Mouse (Mus musculus): Measurements from ENCODE around the gene Polrmt.

Polrmt gene

DNA sequence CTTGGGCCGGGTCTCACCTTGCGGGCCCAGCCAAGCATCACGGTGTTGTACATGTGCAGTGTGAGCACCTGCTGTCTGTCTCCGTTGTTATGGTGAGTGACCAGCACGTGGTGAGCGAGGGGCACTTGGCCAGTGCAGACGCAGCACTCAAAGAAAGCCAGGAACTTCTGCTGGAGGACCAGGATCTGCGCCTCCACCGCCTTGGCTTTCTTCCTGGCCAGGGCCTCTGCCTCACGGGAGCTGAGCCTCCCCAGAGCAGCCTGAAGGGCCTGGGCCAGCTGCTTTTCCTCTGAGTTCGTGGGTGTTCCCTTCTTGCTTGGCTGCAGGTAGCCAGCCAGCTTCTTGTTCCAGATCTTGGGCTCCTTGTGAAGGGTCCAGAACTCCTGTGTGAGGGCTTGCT lies 3.2 kb downstream of the Polrmt start:
- no peak for DNase-seq (ENCODE audit: low read depth)

DNA sequence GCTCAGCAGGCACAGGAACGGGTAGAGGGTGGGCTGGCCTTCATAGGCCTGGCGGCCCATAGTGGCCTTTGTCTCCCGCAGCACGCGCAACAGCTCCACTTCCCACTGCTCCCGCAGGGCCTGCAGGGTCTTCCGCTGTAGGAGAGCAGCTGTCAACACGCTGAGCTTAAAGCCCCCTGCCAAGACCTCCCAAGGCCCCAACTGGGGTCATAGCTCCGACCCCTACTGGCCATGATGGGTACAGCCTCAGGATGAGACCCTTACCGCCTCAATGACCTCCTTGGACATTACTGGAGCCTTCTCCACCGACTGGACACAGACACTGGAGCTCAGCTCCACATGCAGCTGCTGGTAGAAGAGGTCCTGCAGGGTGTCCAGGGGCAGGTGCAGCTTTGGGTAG lies 5.5 kb downstream of the Polrmt start:
- DNase-seq (ENCODE audit: low read depth), result no peak

GRCm38 (mm10) chr10:79739234-79739633 lies 7.1 kb downstream of the Polrmt start:
- no peak for DNase-seq (ENCODE audit: low read depth)

DNA sequence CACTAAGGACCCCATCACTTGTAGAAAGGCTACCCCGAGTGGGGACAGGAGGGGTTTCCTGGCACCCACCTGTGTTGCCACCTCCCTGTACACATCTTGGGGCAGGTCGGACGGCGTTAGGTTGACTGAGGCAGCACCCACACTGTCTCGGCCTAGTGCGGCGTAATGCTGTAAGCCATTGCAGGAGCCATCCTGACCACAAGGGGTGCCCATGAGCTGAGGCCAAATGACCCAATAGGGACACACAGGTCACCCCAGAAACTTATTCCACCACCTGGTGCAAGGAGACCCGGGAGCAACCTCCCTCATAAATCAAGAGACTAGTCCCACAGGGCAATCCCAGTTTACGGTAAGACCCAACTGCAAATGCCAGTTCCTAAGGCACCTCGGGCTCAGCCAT lies 8.1 kb downstream of the Polrmt start:
- no peak for DNase-seq (ENCODE audit: low read depth)

- no peak for DNase-seq (ENCODE audit: low read depth)
Measured at GRCm38 (mm10) chr10:79736706-79737105, 9.7 kb downstream of the Polrmt start.

GRCm38 (mm10) chr10:79735361-79735760 lies 11.0 kb downstream of the Polrmt start:
- DNase-seq (ENCODE audit: low read depth), result no peak

GRCm38 (mm10) chr10:79733847-79734246 lies 12.5 kb downstream of the Polrmt start:
- DNase-seq (ENCODE audit: low read depth), result no peak

DNA sequence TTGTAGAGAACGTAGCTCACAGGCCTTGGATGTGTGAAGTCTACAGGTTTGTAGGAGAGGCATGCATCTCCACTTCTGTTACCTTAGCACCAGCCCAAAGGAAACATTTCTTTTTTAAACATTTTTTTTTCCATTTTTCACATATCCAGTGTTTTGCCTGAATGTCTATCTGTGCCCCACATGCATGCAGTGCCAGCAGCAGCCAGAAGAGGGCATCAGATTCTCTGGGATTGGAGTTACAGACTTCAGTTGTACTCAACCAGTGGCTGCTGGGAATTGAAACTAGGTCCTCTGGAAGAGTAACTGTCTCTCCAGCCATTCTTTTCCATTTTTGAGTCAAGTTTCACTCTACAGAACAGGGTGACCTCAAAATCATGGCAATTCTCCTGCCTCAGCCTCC lies 13.9 kb downstream of the Polrmt start:
- DNase-seq (ENCODE audit: low read depth), result no peak

- no peak for DNase-seq (ENCODE audit: low read depth)
Measured at GRCm38 (mm10) chr10:79729357-79729965, 16.9 kb downstream of the Polrmt start.

DNA sequence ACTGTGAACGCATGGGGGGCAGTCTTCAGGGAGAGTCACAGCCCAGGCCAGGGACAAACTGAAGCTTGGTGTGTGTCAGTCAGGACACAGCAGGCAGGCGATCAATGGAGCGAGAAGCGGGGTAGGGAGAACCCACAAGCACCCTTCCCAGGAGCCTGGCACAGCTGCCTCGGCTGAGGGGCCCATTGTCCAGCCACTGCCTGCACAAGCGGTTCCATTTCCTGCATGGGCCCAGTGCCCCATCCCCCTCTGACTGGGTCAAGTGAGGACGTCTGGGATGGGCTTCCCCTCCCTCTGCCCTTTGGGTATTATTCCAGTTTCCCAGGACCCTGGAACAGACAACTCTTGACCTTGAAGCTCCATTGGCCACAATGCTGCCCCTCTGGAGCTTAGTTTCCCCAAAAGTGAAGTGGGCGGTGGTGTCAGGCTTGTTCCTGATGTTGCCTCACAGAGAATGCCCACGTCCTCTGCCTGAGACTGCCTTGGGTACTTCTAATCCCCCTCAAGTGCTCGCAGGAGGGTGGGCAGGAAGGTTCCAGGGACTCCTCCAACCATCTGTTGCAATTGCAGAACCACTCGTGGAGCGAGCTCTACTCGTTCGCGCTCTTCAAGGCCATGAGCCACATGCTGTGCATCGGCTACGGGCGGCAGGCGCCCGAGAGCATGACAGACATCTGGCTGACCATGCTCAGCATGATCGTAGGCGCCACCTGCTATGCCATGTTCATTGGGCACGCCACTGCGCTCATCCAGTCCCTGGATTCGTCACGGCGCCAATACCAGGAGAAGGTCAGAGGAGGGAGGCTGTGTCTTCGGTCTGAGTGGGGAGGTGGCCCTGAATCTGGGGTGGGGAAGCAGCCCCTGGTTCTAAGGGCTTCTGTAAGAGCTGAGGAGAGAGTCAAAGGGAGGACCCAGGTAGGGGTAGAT lies 17.8 kb downstream of the Polrmt start:
- DNase-seq (ENCODE audit: low read depth), result no peak

DNA sequence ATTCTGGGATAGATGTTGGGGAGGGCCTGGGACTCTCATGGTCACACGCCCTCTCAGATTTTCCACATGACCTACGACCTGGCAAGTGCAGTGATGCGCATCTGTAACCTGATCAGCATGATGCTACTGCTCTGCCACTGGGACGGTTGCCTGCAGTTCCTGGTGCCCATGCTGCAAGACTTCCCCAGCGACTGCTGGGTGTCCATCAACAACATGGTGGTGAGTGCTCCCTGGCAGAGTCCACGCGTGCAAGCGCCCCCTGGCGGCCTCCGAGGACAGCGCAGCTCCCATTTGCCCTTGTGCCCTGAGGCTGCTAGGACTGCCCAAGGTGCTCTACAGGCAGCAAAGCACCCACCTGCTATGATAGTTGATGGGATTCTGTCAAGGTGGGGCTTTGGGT lies 20.3 kb downstream of the Polrmt start:
- DNase-seq (ENCODE audit: low read depth), result no peak

DNA sequence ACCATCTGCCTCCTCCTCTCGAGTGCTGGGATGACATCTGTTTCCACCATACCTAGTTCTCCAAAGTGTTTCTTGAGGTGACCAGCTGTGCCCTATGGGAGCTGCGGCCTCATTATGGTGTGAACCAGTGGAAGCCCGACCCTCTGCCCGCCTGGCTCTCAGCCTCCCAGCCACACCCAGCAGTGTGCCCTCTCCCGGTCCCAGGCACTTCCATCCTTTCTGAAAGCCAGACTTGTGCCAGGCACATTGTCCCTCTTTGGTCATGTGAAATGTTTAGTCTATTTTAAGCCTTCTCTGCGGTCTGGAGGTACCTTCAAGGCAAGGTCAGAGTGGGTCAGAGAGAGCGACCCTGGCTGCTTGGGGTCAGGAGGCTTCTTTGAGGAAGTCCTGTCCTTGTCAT lies 22.7 kb downstream of the Polrmt start:
- DNase-seq (ENCODE audit: low read depth), result no peak

DNA sequence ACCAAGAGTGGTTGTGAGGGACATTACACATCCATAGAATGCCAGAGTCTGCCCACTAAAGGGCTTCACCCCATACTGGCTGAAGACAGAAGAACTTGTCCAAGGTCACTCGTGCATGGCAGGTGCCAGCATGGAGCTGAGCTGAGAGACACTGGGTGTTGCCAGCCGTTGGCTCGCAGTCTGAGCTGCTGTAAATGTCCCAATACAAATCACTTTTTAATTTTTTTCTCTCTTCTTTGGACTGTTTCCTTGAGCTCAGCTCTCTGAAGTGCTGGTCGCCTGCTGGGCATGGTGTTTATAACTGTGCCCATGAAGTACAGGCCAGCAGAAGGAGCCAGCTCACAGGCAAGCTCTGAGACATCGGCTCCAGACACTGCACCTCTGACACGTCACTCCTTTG lies 23.3 kb downstream of the Polrmt start:
- no peak for DNase-seq (ENCODE audit: low read depth)

DNA sequence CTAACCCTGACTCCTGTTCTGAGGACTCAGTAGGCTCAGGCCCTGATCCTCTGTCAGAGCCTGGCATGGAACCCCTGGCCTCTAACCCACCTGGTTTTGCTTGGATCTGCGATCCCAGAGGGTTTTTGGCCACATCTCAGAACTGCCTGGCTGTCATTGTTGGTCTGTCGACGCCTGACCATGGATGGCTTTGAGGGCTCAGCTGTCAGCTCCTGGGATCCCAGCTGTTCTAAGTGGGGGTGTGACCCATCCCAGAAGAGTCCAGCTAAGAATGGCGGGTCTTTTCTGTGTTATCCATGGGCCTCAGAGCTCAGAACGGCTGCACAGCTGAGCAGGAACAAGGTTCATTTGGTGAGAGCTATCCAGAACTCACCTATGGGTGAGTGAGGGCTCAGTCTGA lies 25.3 kb downstream of the Polrmt start:
- no peak for DNase-seq (ENCODE audit: low read depth)

GRCm38 (mm10) chr10:79717640-79718357 lies 28.6 kb downstream of the Polrmt start:
- no peak for DNase-seq (ENCODE audit: low read depth)

DNA sequence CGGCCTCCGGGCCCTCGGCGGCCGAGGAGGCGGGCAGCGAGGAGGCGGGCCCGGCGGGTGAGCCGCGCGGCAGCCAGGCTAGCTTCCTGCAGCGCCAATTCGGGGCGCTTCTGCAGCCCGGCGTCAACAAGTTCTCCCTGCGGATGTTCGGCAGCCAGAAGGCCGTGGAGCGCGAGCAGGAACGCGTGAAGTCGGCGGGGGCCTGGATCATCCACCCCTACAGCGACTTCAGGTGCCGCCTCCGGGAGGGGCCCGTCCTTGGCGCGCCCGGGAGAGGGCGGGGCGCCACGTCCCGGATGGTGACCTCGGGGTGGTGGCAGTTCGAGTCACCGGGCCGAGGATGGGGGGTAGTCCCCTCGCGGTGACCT lies 29.4 kb downstream of the Polrmt start:
- DNase-seq (ENCODE audit: low read depth), result no peak

DNA sequence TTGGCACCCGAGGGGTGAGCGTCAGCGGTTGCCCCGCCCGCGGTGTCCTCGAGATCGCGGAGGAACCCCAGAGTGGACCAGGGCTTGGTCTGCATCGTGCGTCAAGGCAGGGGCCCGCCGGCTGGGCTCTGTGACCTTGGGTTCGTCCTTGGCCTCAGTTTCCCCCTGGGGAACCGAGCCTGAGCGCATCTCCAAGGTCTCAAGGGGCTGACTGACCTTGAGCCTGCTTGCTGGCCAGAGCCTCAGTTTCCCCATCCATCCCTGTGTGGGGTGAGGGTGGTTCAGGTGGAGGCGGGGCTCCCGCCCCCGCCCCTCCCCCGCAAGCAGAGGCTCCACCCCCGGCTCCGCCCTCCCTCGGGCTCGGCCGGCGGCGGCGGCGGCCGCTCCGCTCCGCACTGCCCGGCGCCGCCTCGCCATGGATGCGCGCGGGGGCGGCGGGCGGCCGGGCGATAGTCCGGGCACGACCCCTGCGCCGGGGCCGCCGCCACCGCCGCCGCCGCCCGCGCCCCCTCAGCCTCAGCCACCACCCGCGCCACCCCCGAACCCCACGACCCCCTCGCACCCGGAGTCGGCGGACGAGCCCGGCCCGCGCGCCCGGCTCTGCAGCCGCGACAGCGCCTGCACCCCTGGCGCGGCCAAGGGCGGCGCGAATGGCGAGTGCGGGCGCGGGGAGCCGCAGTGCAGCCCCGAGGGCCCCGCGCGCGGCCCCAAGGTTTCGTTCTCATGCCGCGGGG lies 30.0 kb downstream of the Polrmt start, which contains the start of gene Hcn2:
TSS of gene Hcn2 (plus strand) at position 381 of the 734 bp plus-strand sequence.
- DNase-seq (ENCODE audit: low read depth), result no peak

DNA sequence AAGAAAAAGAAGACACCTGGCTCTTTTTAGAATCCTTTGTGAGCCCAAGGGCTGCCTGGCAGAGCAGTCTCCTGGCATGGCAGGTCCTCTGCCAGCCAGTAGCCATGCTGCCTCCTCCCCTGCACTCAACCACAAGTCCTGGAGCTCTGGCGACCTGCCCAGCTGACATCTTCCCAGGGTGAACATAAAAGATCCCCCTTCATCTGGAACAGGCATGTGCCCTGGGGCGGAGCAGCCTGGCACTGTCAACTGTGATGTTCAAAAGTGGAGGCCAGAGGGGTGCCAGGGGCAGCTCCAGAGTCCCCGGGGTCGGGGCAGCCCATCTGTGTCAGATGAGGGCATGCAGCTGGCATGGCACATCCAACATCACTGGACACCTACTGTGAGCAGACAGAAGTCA lies 31.4 kb downstream of the Polrmt start:
- DNase-seq (ENCODE audit: low read depth), result no peak

DNA sequence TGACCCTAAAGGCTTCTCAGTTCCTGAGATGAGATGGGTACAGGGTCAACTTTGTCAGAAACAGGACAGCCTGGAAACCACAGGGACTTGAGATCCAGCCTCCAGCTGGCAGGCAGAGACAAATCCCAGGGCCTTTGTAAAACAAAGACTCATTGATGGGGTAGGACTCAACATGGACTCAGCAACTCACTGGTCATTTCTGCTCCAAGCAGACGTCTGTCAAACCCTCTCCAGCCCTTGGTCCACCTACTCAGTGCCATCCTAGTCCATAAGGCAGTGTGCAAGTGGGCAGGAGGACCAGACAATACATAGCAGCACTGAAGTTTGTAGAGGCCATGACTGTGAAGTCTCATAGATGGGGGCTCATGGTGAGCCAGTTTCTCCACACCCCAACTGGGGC lies 33.2 kb downstream of the Polrmt start:
- DNase-seq (ENCODE audit: low read depth), result no peak

DNA sequence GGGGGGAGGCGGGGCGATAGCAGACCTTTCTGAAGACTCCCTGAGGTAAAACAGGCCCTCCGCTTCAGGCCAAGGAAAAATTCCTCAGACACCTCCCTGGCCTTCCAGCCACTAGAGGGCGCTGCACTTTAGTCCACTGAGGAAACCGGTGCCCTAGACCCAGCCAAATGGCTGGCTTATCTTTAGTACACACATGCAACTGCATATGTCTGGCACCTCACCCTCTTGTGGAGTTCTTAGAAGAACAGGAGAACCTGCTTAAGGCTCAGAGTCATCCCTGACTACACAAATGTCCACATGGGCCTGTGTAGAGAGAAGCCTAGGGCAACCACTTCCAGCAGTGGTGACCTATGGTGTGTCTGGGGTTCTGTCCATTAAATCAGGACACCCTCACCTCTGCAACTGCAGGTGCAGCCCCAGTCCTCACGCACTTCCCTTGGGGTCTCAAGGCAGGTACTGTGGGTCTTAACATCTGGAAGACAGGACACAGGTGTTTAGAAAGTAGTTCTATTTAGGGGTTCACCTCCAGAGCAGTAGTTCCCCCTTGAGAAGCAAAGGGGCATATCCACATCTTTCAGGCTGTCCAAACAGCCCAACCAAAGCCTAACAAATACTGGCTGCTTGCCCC lies 33.8 kb downstream of the Polrmt start:
- DNase-seq (ENCODE audit: low read depth), result no peak

DNA sequence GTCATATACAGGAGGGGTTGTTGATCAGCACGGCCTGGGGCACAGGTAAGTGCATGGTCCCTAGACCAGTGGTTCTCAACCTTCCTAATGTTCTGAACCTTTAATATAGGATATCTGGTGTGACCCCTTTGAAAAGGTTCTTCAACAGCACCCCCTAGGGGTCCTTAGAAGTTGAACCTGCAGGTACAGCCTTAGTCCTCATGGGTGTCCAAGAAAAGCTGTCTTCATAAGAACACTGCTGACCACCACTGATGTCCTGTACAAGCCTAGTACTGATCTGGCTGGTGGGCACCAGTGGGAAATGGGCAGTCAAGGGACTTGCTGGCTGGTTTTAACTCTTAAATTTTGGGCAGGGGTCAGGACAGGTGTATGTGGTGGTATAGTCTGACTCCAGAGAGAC lies 34.4 kb downstream of the Polrmt start:
- DNase-seq (ENCODE audit: low read depth), result no peak

DNA sequence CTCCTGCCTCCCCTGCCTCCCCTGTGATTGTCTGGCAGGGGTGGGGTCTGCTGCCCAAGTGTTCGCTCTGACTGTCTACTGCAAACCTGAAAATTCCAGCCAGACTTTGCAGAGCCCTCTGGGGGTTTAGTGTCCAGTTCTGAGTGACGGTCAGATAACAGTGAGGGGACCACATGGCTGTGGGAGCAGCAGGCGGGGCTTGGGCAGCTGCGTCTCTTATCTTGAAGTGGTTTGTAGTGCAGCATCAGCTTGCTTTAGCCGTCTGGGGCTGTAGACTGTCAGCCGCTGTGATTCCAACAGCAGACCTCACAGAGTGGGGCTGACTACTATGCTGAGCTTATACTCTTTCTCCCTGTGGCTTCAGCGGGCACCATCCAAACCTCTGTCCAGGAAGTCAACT lies 37.1 kb downstream of the Polrmt start:
- no peak for DNase-seq (ENCODE audit: low read depth)

Data from fibroblast of lung, adult 2 months (primary cell).